Mouse (Mus musculus) forebrain, embryonic 16.5 days (tissue): ENCODE data around the gene Tceal3. TPM values are rescaled to one million over a fixed set of nuclear protein-coding genes. Genes with fewer than 3 reads are reported as not detected.

ENCODE experiments used
- polyA plus RNA-seq: library from polyadenylated mRNA; unstranded; fragments of >200 nt; fragmentation: Nextera tagmentation; extraction: Ambion mirVana; gene quantifications from 2 replicates; pipeline ENCODE4 v1.2.1, GENCODE M21; 2015

Gene Tceal3
- polyA plus RNA-seq, 1 experiment from 2014 or later = 56.4 TPM

Other genes with a start within 250 kb of the Tceal3 start
- gene Kir3dl1, start 72.8 kb upstream of the Tceal3 start, polyA plus RNA-seq = not detected in 2 replicates
- gene Kir3dl2, start 46.8 kb upstream of the Tceal3 start, polyA plus RNA-seq = 0.19 and 0.22 TPM in 2 replicates
- 21.5 and 21.7 TPM in 2 replicates for gene Tceal1, start 117.1 kb downstream of the Tceal3 start, polyA plus RNA-seq
- 581 and 603 TPM in 2 replicates for gene Morf4l2, start 152.8 kb downstream of the Tceal3 start, polyA plus RNA-seq
- not detected in 2 replicates for gene Glra4, start 189.3 kb downstream of the Tceal3 start, polyA plus RNA-seq
- 11.6 and 15.9 TPM in 2 replicates for gene Plp1, start 231.8 kb downstream of the Tceal3 start, polyA plus RNA-seq